Mouse (Mus musculus) MEL-GATA-1-ER (cell line): ENCODE results near the gene Lrguk.

ENCODE experiments used
- DNase-seq: peaks from one replicate; pipeline ENCODE4 v3.0.0-alpha.2; 2012; ENCODE audit warnings: low read depth; ENCODE audit errors: extremely low read depth

Lrguk gene

DNA sequence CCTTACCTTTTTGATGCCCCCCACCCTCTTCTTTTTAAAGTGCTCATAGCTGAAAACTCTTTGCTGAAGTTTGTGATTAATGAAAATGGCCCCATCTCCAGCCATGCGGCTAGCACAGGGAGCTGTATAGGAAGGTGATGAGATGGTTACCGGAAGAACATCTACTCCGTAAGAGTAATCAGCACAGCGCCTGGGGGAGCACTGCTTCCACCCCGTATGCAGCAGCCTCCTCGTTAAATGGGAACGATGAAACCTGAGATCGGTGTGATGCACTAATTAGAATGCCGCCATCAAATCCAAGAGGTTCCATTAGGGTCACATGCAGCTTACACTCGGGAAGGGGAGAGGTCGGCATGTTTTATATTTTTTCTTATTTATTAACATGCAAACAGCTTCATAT, 113.7 kb downstream of the Lrguk start:
- DNase-seq: no peak

DNA sequence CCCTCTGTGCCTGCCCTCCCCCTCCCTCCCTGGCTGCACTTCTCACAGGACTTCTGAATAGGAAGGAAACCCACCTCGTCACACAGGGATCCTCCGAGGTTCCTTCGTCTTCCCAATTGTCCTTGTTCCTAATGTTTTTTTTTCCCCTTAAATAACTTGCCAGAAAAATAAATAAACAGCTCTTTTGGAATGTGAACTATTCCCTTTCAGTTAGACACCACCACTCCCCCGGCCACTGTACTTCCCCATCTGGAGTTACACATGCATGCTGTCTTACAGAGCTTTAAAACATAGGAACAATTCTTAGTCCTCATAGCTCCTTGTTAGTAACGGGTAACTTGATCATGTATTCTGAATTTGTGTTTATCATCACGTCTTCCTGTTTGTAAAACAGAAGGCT, 116.8 kb downstream of the Lrguk start:
- no peak for DNase-seq

DNA sequence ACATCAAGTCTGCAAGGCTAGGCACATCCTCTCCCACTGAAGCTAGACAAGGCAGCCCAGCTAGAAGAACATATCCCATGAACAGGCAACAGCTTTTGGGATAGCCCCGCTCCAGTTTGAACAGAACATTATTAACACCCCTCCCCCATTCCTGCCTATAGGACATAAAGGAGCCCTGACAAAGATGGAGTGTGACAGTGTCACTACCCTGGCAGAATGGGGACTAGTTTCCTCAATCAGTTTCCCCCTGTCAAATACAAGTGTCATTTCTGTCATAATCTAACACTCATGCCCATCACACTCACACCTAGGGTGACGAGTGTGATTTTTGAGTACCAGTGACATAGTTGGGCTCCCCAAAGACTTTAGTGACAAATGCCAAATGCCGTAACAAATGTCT, 118.8 kb downstream of the Lrguk start:
- no peak for DNase-seq

DNA sequence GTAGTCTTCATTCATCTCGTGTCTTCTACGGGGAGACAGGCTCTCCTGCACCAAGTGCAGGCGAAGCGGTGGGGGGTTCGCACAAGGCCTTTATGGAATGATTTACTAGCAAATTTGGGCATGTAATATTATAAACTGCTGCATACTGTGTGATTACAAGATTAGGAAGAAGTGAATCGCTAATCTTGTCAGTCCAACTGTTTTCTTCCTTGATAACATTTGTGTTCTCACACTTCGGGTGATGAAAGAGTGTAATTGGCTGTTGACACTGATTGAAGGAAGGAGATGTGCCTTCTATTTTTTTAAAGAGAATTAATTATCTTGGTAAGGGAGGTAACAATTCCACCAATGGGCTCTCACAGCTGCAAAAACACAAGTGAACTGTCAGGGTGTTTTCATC, 119.4 kb downstream of the Lrguk start:
- no peak for DNase-seq

DNA sequence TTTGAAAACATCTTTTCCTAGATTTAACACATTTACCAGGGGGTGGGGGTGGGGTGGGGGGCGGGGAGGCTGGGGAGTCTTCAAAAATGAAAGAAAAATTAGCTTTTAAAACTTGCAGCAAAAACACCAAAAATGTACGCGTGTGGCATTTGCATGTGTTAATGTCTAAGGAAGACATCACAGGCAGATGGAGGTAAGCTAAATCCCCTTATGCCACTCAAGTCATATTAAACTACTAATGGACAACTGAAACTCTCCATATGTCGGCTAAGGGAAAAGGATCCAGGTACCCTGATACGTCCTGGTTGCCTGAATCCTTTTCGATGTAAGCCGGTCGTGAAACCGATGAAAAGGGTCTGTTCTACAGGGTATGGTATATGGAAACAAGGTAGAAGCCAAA, 119.8 kb downstream of the Lrguk start:
- no peak for DNase-seq

DNA sequence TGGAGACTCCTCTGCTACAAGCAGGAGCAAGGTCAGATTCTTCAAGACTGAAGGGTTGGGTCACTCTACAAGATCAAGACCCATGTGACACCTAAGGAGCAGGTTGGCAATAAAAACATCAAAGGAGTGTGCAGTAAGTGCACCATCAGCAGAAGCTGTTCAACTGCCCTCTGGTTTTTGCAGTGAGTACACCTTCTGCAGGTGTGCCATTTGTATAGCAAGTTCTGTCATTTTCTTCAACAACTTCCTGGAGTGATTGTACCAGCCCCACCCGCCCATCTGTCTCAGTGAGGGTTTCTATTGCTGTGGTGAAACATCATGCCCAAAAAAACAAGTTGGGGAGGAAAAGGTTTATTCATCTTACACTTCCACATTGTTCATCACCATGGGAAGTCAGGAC, 120.6 kb downstream of the Lrguk start:
- no peak for DNase-seq

DNA sequence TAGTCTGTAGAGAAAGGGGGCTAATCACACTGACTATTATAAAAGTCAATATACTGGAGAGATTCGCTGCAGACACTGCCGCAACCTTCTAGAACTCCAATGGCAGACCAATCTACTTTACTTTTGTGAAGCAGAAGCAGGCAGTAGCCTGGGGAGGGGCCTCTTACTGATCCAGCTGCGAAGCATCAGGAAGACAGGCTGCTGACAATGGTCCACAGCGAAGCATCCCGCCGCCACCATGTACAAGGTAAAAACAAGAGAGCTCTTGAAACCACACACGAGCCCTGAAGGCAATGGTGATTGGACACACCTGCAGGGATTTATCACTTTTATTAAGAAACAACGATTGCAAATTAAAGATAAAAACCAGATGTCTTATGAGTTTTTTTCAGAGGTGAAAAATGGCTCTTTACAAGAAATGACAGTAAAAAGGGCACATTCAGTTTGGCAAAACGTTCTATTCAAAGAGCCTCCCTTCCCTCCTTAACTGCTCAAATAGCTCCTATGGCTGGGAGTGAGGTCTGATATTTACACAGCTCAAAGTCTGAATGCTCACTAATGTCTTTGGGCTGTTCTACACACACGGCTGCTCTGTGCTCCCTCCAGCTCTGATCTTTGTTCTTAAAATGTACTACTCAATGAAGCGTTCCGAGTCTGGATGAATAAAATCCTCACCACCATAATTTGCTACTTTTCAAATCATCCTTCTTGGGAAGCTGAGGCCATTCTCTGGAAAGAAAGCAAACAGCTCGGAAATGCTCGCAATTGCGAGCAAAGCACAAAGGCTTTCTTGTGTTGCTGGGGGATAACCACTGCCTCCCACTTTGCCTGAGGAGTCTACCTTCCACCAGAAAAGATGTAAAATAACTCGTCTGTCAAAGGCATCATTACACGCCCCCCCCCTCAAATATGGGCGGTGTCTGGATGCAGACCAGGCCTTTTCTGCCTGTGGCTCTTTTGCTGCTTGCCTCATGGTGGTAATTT, 124.1 kb downstream of the Lrguk start:
- DNase-seq: no peak

DNA sequence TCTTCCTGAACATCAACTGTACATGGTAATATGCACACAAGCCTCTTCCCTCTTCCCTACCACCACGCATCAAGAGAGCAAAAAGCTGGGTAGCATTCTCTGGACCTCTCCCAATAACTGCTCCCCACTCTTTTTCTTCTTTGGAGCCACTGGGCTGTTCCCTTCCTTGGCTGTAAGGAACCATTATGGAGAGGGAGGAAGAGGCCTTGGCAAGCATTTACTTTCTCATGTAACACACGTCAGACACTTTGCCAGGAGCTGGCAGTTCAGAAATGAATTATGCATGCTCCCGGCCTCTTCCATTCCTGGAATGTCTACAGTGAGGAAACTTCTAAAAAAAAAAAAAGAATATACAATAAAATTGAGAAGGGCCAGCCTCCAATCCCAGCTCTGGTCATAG, 125.0 kb downstream of the Lrguk start:
- DNase-seq: no peak

DNA sequence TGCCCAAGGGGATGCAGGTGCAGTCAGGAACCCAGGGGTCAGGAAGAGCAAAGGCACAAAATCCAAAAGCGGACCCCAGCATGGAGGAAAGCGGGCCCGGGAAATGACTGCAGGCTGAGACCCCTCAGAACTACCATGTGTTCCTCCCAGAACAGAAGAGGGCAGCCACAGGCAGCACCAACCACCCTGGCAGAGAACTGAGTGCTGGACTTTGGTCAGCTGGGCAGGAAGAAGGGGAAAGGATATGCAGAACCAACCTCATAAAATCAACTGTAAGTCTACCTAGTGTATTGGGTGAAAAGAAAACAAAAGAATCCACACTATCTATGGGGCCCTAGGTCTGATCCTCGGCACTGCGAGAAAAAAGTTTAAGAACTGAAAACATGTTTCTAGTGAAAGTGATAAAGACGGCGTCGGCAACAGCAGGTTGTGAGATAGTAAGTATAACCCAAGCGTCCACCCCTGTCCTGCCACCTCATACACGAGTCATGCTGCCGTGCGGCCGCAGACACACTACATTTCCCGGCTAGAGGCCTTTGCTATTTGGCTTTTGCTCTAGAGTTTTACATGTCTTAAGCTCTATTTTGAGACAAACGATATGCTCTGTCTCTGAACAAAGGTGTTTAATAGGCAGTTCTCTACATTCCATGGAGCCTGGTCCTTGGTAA, 126.0 kb downstream of the Lrguk start:
- no peak for DNase-seq

DNA sequence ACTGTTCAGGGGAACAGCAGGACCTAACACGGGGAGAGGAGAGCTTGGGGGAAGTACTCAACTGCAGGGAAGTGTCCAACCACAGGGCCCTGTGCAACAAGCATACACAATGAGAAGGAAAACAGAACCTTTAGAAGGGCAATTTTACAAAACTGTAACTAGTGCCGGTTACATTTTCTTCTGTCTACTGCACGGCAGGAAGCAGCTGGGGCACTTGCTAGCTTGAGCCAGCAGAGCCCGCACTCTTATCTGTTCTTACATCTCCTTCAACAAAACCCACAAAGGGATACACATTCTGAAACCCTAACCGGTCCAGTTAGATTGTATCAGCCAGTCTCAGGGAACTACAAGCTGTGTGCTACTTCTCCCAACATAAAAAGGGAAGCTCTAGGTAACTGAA, 126.8 kb downstream of the Lrguk start:
- peak; percentile 36 for DNase-seq

DNA sequence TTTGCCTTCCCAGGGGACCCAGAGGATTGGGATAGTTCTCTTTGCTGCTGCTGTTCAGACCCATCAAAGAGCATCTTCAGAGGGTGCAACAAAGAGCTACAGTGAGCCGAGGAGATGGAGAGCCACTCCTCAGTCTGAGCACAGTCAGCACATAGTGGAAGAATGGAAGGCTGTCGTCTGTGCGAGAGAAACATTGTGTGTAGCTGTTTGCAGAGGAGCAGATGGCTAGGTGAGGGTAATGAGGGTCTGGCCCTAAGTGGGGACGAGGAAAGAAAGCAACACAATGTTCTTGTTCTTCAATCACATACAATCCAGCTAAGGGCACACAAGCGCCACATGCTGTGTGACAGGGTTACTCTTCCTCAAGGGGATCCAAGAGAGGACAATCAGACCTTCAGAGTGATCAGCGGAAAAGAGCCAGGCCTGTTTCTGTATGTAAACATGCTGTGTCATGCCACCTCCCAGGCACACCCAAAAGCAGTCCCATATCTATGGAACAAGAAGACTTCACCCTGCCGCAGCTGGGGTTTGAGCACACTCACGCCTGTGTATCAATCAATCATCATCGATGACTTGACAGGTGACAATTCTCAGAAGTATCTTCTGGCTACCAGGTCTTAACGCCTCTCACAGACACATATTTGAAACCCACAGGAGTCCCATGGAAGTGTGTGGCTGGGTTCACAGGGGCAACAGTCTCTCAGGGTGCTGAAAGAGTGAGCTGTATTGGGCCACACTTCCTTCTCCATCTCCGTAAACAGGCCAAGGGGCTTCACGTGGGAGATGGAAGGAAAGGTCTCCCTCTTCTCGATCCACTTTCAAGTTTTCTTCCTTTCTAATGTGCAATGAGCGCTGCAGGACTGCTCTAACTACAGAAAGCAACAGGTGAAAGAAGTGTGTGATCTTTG, 127.8 kb downstream of the Lrguk start:
- no peak for DNase-seq

DNA sequence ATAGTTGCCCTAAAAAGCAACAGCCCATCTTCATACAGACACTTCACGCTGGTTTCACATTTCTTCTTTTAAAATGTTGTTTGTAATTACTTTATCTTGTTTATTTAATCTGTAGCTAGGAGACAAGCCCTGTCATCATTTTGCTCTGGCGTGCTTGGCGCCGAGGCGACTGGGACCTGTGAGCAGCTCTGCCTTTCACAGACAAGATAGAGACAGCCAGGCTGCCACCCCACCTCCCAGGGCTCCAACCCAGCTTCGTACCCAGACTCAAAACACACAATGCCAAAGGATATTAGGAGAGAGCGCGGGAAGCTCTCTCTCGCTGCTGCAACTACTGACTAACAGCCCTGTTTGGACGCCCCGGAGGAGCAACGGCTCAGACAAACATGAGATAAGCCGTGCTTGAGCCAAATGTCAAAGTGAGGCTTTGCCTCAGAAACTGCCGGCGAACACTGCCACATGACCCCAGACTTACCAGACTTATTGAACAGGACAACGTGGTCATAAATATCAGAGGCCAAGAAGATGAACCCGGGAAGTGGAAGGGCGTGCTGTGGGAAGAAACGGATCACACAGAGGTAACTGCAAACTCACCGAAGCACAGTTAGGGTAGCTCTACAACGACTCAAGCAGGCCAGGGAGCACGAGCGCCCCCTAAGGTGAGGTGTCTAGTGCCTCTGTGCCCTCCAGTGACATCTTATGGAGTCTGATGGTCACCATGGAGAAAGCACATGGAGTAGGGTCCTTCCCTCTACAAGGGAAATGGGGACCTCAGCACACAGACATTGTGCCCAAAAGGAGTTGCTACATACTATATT, 131.0 kb downstream of the Lrguk start:
- no peak for DNase-seq

DNA sequence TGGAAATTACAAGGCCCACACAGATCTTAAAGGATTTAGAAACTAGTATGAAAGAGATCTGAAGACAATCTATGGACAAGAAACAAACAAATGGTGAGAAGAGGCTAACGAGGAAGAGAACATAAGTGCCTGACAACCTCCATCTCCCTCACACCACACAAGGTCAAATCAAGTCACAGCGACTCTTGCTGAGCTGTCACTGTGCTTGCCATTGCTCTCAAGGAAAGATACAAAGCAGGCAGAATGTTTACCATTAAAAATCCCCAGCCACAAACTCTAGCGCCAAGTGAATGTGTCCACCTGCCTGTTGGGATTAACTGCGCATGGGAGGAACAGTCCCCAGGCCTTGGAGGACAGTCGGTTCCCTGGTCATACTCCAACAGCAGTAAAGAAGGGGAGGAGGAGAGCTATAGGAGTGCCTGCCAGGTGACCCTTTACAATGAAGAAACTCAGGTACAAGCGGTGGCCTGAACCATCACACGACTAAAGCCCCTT, 131.6 kb downstream of the Lrguk start:
- DNase-seq: no peak

DNA sequence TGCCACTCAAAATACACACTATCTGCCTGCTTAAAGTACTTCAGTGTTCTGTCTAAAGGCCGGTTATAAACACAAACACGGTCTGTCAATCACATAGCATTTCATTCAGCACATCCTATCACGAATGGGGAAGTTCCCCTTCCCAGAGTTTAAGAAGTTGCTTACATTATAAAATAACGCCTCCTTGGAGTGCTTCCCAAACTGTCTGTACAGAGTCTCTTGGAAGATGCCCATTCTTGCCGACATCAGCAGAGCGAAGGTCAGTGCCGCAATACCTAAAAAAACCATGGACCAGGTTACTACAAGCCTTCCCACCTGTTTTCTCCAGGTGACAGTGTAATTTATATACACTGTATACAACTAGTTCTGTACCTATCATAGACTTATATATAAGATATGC, 132.3 kb downstream of the Lrguk start:
- DNase-seq: no peak

DNA sequence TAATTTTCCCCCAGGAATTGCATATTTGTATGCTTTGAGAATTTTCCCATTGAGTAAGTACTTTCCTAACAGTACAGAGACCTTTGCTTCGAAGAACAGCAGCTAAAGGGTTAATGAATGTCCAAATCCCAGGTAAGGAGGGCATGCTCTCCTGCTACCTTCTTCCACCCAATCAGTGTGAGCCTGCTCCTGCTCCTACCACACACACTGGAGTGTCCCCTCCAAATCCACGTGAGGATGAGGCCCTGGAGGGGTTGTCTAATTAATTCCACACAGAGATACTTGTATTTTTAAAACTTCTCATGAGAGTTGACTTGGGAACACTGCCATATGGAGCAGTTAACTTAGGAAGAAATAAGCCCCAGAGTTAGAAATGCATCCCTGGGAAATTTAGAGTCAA, 133.4 kb downstream of the Lrguk start:
- no peak for DNase-seq

DNA sequence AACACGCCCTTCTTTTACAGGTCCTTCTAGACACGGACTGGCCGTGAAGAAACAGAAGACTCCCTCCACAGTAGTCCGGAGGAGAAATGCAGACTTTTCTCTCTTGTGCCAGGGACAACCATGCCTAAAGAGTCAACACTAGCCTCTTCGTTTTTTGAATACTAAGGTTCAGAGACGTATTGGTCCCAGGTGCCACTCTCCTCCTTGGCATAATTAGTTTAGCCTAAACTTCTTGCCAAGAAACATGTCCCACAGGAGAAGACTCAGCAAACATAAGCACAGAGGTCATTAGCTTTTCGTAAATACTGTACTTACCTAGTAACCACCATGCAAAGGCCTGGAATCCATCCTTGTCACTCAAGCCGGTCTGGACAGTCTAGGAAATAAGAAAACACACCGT, 133.8 kb downstream of the Lrguk start:
- DNase-seq: no peak

DNA sequence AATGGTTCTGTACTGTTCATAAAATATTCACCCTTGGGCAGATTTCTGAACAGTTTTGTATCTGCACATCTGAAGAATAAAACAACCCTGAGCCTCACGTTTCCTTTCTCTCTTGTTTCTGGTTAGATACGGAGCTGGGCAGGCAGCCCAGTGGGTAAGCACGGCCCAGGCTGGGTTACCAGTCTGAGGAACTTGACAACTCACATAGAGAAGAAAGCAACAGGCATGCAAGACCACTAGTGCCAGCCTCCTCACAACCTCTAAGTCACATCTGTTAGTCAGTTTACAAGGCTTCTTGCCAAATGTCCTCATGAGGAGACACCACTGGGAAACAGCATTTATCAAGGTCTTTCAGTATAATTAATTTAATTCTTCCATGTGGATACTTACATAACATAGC, 139.6 kb downstream of the Lrguk start:
- no peak for DNase-seq

DNA sequence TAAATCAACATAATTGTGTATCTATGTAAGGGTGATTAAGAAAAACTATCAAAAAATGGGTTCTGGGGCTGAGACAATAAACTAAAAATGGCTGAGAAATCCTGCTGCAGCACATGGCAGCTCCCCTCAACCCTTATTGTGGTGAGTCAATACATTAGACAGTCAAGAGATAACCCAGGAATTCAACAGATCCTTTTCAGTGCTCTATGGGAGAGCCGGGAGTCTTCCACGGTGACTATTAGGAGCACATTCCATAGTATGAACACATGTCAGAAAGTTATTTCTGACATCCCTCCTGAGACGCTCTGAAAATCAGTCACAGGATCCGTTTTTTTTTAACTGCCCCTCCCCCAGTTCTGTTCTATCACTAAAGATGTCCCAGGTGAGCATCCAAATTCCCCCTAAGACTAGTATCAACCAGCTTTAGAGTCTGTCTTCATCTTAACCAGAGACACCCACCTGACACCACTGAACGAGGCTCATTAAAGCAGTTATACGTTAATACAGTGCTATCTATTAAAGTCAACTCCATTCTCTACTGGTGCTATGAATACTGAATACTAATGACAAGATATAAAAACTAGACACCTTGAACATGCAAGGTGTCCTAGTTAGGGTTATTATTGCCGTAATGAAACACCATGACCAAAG, 141.7 kb downstream of the Lrguk start:
- no peak for DNase-seq

DNA sequence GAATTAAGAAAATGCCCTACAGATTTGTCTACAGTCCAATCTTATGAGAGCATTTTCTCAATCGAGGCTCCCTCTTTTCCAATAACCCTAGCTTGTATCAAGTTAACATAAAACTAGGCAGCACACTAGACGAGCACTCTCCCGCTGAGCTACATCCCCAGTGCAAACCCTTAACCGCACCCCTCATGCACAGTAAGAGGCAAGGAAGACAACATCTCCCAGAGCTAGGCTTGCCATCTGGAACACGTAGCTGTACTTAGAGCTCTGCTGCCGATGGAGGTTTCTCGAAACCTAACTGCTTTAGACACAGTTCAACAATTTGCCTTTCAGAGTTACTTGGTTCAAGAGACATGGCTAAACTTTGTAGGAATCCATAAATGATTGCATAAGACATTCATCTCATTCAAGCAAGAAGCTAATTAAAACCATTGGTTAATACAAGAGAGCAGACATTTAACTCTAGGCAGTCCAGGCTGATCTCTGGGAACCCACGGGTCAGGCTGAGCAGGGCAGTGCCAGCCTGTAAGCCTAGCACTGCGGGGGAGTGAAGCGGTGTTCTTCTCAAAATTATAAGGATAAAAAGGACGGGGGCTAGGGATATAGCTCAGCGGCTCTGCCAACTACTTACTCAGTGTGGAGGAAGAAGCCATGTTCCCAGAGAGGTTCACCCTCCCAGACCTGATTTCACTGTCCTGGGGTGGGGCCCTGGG, 142.7 kb downstream of the Lrguk start:
- DNase-seq: no peak

DNA sequence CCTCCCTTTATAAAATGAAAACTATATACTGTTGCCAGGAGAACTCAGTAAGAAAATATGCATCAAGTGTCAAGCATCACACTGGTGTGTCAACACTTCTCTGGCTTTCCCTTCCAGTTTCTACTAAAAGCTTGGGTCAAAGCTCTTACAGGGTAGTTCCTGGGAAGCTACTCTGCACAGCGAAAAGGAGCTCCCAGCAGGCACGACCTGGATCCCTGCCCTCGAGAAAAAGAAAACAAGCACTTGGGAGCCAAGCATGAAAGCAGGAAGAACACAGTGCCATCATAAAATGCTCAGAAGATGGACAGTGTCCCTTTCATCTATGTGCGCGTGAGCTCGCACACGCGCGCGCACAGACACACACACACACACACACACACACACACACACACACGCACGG, 144.0 kb downstream of the Lrguk start:
- DNase-seq: no peak
